Mouse (Mus musculus) right cerebral cortex, adult 2 months (tissue): ENCODE results near the gene Pkd1l2.

Experiments
- DNase-seq, 2 experiments: peaks; one replicate each; pipeline ENCODE4 v3.0.0; 2021 to 2022; ENCODE audit warnings: low spot score in 2 of 2

Gene Pkd1l2

DNA sequence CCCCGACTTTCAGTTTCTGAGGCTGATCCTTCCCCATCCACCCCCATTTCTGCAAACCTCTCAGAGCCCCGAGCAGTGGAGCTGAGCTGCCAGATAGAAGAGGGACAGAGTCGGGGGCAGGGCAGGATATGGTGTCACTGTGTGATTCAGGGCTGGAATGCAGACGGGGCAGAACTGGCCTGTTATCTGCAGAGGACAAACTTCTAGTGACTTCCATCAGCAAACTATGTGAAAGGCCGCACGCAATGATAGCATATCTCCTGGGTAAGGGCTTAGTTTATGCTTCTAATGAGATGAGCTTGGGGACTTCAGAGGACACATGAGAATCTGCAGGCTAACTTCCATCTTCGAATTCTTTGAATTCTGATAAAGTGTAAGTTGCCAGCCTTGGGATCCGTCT, 3.3 kb upstream of the Pkd1l2 start:
- no peak for DNase-seq

DNA sequence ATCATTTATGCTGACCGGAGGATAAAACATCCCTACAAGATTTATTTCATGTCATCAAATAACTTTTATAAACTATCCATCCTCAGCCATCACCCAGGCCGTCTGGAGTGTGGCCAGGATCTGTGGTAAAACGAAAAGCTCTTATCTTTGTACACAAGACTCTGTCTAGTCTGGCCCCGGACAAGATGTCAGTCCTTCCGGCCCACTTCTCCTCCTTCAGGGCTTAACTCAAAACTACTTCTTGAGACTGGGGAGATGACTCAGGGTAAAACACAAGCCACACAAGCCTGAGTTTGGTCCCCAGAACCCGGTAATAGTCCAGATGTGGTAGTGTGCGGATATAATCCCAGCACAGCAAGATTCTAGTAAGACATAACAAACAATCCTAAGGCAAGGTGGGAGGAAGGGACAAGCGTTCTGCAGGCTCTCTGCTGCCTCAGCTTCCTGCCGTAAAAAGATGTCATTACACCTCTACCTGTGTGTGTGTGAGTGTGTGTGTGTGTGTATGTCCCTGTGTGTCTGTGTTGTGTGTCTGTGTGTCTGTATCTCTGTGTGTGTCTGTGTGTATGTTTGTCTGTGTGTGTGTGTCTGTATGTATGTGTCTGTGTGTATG, 804 bp upstream of the Pkd1l2 start:
- DNase-seq: no peak

DNA sequence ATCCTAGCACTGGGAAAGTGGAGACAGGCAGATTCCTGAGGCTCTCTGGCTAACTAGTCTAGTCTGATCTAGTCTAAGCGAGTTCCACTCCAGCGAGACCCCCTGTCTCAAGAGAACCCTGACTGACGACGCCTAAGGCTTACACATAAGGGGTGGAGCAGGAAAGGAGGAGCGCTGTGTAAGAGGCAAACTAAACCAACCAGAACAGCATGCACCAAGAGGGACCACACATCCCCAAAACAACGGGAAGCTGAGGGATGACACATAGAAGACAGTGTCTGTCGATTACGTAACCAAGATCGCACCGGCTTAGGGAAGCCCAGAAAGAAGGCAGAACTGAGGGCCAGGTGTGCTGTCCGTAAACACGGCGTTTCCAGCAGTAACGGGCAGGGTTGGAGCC, 2.6 kb downstream of the Pkd1l2 start:
- no peak for DNase-seq

DNA sequence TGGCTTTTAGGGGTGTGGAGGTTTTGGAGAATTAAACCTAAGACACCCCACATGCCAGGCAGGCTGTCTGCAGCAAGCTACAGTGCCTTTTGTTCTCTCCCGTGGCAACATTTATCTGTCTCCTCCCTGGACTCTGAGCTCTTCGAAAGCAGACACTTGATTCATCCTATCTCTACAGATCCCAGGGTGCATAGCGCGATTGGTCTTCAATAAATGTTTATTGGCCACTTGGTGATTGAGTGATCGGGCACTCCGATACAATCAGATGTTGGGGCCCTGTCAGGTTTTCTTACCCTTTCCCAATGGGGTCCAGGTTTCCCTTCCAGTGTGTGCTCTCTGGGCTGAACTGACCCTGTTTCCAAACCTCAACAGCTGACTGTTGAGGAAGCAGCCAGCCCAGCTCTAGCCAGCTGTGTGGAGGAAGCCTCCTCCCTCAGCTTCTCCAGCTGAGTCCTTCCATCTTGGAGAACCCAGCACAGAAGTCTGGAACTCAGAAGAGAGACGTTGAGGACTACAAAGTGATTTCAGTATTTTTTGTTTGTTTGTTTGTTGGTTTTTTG, 3.8 kb downstream of the Pkd1l2 start:
- DNase-seq: no peak

DNA sequence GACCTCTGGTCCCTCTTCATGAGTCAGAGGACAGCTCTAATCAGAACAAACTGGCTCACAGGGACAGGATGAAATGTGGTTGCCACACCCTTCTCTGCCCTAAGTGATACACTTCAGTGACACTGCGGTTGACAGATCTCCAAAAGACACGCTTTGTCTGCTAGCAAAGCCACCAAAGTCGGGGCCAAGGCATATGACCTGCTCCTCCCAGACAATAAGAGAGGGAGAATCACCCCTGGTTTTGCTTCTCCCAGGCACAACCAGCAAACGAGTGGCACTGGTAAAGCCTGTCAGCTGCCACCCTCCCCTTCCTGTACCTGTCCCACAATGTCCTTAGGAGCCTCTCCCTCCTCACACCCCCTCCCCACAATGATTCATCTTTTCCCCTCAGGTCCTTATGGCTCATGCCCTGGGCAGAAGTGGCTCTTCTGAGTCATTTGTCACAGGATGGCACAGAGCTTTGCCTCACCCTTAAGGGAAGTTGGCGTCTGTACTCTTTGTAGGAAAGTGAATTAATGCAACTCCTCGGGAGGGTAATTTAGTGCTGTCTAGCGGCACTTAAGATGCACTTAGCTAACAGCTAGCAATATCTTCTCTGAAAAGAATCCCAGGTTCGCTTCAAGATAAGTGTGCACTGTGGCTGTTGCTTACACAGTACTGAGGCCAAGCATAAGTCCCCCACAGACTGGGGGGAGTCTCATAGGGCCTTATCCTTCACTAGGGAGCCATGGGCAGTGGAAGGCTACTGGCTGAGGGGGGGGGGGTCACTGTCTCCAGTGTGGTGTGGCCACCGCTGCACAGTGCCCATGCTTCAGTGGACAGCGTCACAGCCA, 7.7 kb downstream of the Pkd1l2 start:
- DNase-seq: no peak

DNA sequence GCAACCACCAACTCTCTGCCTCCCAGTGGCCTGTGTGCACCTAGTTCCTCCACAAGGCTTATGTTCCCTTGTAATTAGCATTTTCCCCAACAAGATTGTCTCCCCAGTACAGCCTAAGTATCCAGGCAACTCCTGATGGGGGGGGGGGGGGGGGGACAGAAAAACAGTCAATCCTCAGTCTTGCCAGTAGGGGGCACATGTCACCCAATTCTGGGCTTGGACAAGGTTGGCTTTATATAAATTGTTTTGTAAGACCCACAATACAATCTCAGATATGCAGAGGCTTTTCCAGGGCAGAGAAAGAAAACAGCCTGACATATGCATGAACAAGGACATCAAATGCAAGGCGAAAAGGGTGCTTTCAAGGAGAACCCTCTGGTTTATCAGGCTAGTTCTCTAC, 12.5 kb downstream of the Pkd1l2 start:
- peak; percentile 17 to 20 for DNase-seq

DNA sequence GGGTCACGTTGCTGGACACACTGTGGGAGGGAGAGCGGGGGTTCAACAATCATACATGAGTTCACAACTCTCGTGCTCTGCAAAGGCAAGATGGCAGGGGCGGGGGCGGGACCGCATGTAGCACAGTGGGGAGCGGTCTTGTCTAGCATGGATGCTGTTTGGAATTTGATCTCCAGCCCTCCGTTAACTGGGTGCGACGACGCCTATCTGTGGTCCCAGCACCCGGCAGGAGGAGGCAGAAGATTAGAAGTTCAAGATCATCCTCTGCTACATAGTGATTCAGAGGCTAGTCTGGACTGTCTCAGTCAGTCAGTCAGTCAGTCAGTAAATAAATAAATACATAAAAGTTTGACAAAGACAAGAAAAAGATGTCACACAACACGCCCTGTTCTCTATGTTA, 14.0 kb downstream of the Pkd1l2 start:
- no peak for DNase-seq

DNA sequence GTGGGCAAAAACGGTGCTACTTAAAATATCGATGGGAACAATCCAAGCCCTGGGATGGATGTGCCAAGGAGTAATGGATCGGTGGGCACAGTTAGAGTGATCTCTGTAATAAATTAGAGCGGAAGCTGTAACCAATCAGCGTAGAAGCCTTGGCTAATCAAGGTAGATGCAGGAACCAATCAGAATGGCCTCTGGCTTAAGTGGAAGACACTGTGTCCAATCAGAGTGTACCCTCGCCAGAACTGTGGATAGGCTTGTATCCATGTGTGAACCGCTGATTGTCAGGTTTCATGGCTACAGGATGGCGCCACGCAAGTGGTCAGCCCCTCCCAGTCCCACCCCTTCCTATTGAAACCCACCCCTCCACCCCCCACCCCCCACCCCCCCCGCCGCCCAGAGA, 14.9 kb downstream of the Pkd1l2 start:
- no peak for DNase-seq

DNA sequence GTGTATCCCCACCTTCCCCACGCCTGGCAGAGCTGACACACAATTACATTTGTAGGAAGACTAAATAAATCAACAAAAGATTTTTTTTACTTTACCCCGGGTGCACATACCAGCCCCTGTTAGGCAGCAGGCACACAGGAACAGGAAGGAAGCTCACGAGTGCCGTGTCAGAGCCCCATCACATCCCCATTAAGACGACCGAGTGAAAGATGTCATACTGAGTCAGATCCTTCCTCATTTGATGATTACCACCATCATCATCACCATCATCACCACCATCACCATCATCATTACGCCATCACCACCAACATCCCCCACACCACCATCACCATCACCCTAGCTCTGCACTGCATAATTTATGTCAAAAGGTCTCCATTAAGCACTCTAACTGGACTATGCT, 15.3 kb downstream of the Pkd1l2 start:
- DNase-seq: no peak

DNA sequence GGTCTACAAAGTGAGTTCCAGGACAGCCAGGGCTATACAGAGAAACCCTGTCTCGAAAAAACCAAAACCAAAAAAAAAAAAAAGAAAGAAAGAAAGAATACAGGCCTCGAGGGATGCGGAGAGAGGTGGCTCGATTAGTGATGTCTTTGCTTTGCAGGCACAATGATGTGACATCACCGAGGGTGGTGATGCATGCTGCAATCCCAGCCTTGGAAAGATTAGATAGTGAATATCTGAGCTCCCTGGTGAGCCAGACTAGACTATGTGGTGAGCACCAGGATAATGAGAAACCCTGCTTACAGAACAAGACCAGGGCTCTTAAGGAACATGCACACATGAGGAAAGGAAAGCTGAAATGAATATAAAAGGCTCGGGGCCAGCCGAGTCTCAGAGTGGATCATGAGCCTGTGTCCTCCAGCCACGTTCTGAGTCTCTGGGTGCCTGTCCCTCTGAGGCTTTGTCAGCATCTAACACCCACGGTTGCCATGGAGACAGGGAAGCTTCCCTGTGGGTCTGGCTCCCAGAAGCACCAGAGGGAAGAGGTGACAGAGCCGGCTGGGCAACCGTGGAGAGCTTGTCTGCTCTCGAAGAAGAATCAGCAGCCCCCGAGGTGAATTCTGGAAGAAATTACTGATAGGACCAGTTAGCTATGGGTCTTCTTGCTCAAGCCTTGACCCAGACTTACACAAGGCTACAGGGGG, 20.9 kb downstream of the Pkd1l2 start:
- peak; percentile 51 to 68 for DNase-seq

DNA sequence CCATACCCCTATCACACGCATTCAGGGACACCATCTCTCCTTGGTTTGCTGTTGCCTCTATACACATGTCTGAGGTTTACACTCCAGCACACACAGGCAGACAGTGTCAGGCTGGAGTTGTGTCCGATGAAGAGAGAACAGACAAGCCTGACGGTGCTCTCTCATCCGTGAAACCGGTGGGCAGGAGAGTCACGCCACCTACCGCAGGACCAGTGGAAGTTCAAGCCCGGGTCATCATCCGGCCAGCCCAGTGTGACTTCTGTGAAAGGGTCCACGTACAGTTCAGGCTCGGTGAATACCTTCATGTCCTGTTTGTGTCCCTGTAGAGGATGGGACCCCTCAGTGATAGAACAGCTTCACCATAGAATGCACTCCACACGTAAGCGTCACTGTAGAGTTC, 21.9 kb downstream of the Pkd1l2 start:
- no peak for DNase-seq

DNA sequence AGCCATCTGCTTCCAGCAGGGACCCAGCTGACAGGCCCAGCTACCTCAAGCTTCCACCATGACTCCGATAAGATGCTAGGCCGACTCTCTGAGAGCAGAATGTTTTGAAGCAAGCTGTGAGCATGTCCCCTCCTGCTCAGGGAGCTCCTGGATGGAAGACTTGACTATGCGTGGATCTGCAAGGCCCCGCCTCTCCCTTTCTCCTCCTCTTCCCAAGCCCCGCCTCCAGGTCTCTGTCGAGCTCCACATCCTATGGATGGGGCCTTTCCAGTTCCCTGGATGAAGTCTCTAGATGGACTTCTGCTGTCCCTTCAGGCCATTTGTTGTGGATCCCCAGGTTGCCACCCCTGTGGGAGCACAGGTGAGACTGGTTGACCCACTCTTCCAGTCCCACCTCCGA, 23.2 kb downstream of the Pkd1l2 start:
- no peak for DNase-seq

DNA sequence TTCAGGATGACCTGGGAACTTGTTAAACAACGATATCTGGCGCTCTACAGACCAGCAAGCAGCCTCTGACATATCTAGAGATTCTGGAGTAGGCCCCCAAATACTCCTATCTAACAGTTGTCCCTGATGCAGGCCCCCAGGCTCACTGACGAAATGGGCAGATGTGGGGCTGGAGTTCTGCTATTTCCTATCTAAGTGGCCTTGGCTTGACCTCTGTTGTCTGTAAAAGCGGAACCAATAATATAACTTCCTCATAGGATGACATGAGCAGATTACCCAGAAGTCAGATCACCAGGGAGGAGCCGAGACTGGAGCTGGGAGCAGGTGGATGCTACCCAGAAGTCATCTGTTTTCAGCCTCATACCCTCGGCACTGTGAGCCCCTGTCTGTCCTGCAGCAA, 27.2 kb downstream of the Pkd1l2 start:
- no peak for DNase-seq

DNA sequence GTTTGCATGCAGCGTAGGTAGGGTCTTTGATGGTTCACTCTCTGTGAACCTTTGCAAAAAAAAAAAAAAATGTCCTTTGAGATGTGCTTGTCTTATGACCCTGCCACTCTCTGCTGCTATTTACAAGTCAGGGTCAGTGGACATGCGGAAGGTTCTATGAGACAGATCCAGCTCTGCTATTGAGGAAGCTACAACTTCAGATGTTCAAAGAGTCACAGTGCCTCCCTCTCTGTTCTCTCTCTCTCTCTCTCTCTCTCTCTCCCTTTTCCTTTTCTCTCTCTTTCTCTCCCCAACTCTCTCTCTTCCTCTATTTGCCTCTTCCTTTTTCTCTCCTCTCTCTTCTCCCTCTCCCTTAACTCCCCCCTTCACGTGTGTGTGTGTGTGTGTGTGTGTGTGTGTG, 28.1 kb downstream of the Pkd1l2 start:
- DNase-seq: no peak

DNA sequence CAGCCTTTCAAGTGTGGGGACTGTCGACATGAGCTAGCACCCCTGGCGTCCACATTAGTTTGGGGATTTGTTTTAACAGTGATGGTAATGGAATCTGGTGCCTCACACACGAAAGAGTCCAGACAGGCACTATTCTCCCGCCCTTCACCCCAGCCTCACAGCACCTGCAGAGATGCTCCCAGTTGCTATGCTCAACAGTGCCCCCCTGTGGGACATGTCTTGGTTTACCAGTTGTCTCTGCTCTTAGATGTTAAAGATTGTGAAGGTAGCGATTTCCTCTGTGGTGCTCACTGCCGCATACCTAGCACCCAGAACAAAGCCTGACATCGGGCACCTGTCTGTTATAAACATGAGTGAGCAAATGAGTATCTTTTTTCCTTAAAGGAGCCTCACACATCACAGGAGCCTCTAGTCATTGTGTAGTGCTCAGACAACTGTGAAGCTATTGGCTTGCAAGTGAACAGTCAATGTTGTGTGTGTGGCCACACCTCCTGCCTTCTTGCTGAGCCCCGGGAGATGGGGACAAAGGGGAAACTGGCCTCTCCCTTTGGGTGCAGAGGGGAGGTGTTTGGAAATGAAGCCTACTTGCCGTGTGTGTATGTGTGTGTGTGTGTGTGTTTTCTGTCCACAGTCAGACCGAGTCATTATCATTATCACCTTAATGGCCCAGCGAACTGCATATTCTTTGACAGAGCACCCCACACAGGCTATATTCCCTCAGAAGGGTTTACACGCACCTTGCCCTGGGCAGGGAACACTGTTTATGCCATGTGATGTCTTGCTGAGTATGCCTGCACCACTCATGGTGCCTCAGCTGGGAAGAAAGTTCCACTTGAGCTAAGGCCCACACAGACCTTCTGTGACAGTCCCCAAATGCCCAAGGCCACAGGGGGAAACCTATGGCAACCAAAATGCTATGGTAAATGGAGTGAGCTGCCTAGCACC, 28.8 kb downstream of the Pkd1l2 start:
- DNase-seq: peak in 1 of 2 experiments; percentile 10

DNA sequence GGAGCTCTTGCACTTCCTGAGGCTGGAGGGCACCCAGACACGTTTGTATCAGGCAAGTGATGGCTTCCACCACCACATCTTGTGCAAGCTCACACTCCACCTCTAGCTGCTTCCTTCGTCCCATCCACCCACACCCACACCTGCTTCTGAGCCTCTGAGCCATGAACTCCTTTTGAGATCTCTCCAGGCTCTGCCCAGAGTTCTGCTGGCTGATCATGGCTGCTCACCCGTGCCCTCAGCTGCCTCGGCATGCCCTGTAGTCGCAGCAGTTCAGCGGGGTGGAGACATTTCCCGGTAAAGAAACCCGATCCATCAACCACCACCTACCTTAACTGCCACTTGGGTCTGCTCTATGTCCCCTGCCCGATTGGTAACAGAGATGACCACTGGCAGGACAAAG, 30.9 kb downstream of the Pkd1l2 start:
- no peak for DNase-seq

DNA sequence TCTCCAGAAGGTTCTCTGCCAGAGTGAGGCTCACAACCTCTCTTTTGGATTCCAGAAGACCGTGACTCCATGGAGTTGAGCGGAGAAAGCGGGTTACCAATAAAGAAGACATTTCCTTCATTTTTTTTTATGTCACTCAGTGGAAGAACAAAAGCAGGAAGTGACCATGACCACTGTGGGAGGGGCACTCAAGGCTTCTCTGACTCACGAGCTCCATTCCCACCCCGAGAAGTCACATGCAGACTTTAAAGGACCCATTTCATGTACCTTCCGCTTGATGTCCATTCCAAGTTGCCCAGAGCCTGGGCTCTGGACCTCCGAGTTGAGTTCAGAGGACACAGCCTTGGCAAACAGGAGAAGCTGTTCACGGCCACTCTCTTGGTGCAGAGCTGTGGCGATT, 31.5 kb downstream of the Pkd1l2 start:
- no peak for DNase-seq

DNA sequence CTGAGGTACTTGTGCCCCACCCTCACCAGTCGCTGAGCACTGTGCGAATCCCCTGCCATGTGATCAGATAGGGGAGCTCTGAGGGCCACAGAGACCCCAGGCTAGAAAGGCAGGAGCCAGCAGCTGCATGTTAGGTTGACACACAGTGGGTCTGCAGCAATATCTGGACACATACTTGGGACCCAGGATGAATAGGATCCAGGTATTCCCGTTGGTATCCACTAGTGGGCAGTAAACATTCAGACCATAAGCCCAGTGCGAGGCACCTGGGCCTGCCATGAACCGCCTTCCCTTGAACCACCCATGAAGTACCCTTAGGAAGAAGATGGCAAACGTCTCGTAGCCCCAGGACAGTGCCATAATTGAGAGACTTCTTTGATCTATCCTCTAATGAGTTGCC, 32.8 kb downstream of the Pkd1l2 start:
- DNase-seq: no peak

DNA sequence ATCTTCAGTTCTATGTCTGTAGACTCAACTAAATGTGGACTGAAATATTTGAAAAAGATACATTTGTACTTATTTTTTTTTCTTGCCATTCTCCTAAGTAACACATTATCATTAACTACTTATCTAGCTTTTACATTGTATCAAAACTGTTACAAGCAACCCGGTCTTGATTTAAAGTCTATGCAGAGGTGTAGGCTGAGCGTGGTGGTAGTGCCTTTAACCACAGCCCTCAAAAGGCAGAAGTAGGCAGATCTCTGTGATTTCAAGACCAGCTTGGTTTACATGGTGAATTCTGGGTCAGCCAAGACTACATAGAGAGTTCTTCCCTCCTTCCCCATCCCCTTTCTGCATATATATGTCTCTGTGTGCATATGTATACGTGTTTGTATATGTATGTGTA, 38.7 kb downstream of the Pkd1l2 start:
- no peak for DNase-seq

DNA sequence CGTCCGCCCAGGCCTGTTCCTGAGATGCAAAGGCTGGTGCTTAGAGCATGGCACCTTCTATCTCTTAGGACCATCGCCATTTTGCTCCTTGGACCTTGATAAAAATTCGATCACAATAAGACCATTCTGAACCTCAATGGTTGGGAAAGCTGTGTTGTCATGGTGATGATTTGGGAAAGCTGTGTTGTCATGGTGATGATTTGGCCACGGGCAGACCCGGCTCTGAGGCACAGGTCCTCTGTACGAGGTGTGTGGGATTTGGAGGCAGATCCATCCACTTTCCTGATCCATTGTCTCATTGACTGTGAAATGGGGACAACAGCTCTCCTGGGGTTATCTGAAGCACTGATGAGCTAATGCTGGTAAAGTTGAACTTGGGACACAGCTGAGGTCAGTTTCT, 42.4 kb downstream of the Pkd1l2 start:
- no peak for DNase-seq

DNA sequence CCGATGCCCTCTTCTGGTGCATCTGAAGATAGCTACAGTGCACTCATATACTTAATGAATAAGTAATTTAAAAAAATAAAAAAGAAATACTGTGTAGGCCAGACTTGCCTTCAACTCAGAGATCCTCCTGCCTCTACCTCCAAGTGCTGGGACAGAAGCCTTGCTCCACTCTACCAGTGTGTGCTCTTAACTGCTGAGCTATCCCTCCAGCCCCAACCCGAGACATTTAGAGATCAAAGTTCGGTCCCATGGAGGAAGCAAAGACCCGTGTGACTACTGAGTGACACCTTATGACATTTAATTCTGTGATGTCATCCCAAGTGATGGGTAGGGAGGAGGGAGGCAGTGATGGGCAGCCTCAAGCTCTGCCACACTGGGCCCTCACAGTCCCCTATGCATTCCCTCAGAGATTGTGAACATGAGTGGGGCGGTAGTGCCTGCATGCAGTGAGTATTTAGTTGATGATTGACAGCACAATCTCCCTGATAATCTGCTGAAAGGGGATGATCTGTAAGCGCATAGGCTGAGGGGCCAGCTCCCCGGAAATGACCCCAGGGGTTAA, 44.8 kb downstream of the Pkd1l2 start:
- DNase-seq: no peak
